Mouse (Mus musculus) olfactory bulb, adult 2 months (tissue): ENCODE measurements at regions not wholly inside any gene's neighbourhood (a gene's known extent, or its start where the extent isn't known, plus 50 kb on each side); places are given as distances from the start of the nearest gene placed in this dataset.

Experiments used
- CTCF ChIP-seq: fragments of 200-500 bp; IDR thresholded peaks from 2 replicates; pipeline ENCODE4 v1.5.1; 2012; ENCODE audit warnings: low read depth, mild to moderate bottlenecking, low read length, moderate library complexity; ENCODE audit not compliant: insufficient read depth
- POLR2A ChIP-seq: fragments of 200-500 bp; IDR thresholded peaks from 2 replicates; pipeline ENCODE4 v1.6.1; 2012; ENCODE audit warnings: mild to moderate bottlenecking, low read depth, low read length, moderate library complexity; ENCODE audit not compliant: insufficient read depth

GRCm38 (mm10) chr13:101605685-101606084, 162.3 kb downstream of the Pik3r1 start:
- no peak for TF ChIP-seq POLR2A
- no peak for TF ChIP-seq CTCF
